Mouse (Mus musculus): ENCODE results near the gene Magi2. TPM values are rescaled to one million over a fixed set of nuclear protein-coding genes. Genes with fewer than 3 reads are reported as not detected.

Magi2 gene
- total RNA-seq, 2 experiments from 2014 or later = 5.4 to 7.1 TPM

- intact Hi-C loops (cut with DNase I) = no loop called here
- DNase-seq (ENCODE audit: low spot score) = no peak
Observed at GRCm38 (mm10) chr5:19666416-19666815, 439.6 kb downstream of the Magi2 start.

- intact Hi-C loops (cut with DNase I) = no loop called here
- DNase-seq (ENCODE audit: low spot score) = no peak
Observed at GRCm38 (mm10) chr5:19717296-19717695, 490.5 kb downstream of the Magi2 start.

GRCm38 (mm10) chr5:19726277-19726676, 499.4 kb downstream of the Magi2 start:
- intact Hi-C loops (cut with DNase I) = no loop called here
- no peak for DNase-seq (ENCODE audit: low spot score)

- no peak for DNase-seq (ENCODE audit: low spot score)
- intact Hi-C loops (cut with DNase I) = no loop called here
Observed at GRCm38 (mm10) chr5:19745376-19745775, 518.5 kb downstream of the Magi2 start.

GRCm38 (mm10) chr5:19745916-19746315, 519.1 kb downstream of the Magi2 start:
- intact Hi-C loops (cut with DNase I) = no loop called here
- no peak for DNase-seq (ENCODE audit: low spot score)

GRCm38 (mm10) chr5:19746865-19747514, 520.2 kb downstream of the Magi2 start:
- intact Hi-C loops (cut with DNase I) = no loop called here
- DNase-seq (ENCODE audit: low spot score) = no peak

- no peak for DNase-seq (ENCODE audit: low spot score)
- intact Hi-C loops (cut with DNase I) = no loop called here
Observed at GRCm38 (mm10) chr5:19747631-19748030, 520.8 kb downstream of the Magi2 start.

GRCm38 (mm10) chr5:19779224-19779623, 552.4 kb downstream of the Magi2 start:
- intact Hi-C loops (cut with DNase I) = no loop called here
- no peak for DNase-seq (ENCODE audit: low spot score)

GRCm38 (mm10) chr5:19780076-19780475, 553.2 kb downstream of the Magi2 start:
- intact Hi-C loops (cut with DNase I) = no loop called here

GRCm38 (mm10) chr5:19785320-19785719, 558.5 kb downstream of the Magi2 start:
- DNase-seq (ENCODE audit: low spot score) = no peak
- intact Hi-C loops (cut with DNase I) = no loop called here

More at GRCm38 (mm10) chr5:19780076-19780475, 553.2 kb downstream of the Magi2 start:
- DNase-seq (ENCODE audit: low spot score) = no peak

GRCm38 (mm10) chr5:19787522-19788144, 560.8 kb downstream of the Magi2 start:
- no peak for DNase-seq (ENCODE audit: low spot score)
- intact Hi-C loops (cut with DNase I) = no loop called here

GRCm38 (mm10) chr5:19803052-19803769, 576.4 kb downstream of the Magi2 start:
- DNase-seq (ENCODE audit: low spot score) = no peak
- intact Hi-C loops (cut with DNase I) = no loop called here

GRCm38 (mm10) chr5:19822502-19822901, 595.7 kb downstream of the Magi2 start:
- no peak for DNase-seq (ENCODE audit: low spot score)
- intact Hi-C loops (cut with DNase I) = no loop called here

- DNase-seq (ENCODE audit: low spot score) = no peak
Observed at GRCm38 (mm10) chr5:19825943-19826342, 599.1 kb downstream of the Magi2 start.

GRCm38 (mm10) chr5:19829341-19829740, 602.5 kb downstream of the Magi2 start:
- intact Hi-C loops (cut with DNase I) = no loop called here

More at GRCm38 (mm10) chr5:19825943-19826342, 599.1 kb downstream of the Magi2 start:
- intact Hi-C loops (cut with DNase I) = no loop called here

GRCm38 (mm10) chr5:19862854-19863253, 636.0 kb downstream of the Magi2 start:
- no peak for DNase-seq (ENCODE audit: low spot score)
- intact Hi-C loops (cut with DNase I) = no loop called here

More at GRCm38 (mm10) chr5:19829341-19829740, 602.5 kb downstream of the Magi2 start:
- DNase-seq (ENCODE audit: low spot score) = no peak

- intact Hi-C loops (cut with DNase I) = no loop called here
- no peak for DNase-seq (ENCODE audit: low spot score)
Observed at GRCm38 (mm10) chr5:19870406-19870805, 643.6 kb downstream of the Magi2 start.

GRCm38 (mm10) chr5:19891693-19892092, 664.9 kb downstream of the Magi2 start:
- no peak for DNase-seq (ENCODE audit: low spot score)
- intact Hi-C loops (cut with DNase I) = no loop called here

GRCm38 (mm10) chr5:19895893-19896292, 669.1 kb downstream of the Magi2 start:
- no peak for DNase-seq (ENCODE audit: low spot score)
- intact Hi-C loops (cut with DNase I) = no loop called here

GRCm38 (mm10) chr5:19901625-19902024, 674.8 kb downstream of the Magi2 start:
- no peak for DNase-seq (ENCODE audit: low spot score)
- intact Hi-C loops (cut with DNase I) = no loop called here

- no peak for DNase-seq (ENCODE audit: low spot score)
- intact Hi-C loops (cut with DNase I) = no loop called here
Observed at GRCm38 (mm10) chr5:19906636-19907035, 679.8 kb downstream of the Magi2 start.
